Mouse (Mus musculus) G1E (cell line): ENCODE measurements around the gene Chpt1. TPM values are rescaled to one million over a fixed set of nuclear protein-coding genes. Genes with fewer than 3 reads are reported as not detected.
A peak's percentile ranks its signal among the peaks of the same experiment; 100 is the strongest.
"Not testable (repeated sequence)": the region's sequence is repeated elsewhere in the genome, so short reads cannot be mapped to it uniquely, and the experiment has no call there.

Experiments
- ATAC-seq: 2 replicates; pipeline ENCODE4 v1.8.0; 2016; ENCODE audit warnings: mild to moderate bottlenecking; ENCODE audit not compliant: insufficient number of reproducible peaks, poor library complexity, low FRiP score, severe bottlenecking; ENCODE audit errors: extremely low read depth
- DNase-seq: peaks from one replicate; pipeline ENCODE4 v3.0.0; 2012; ENCODE audit warnings: low spot score
- H3K27me3 ChIP-seq: 2 replicates; pipeline ENCODE4 v1.6.1; 2012; ENCODE audit warnings: mild to moderate bottlenecking, low read length, inconsistent platforms; ENCODE audit not compliant: insufficient read depth
- H3K36me3 ChIP-seq: replicated peaks from 2 replicates; pipeline ENCODE3; 2012; ENCODE audit warnings: mild to moderate bottlenecking, inconsistent platforms
- H3K4me1 ChIP-seq: 2 replicates; pipeline ENCODE4 v1.6.1; 2012; ENCODE audit warnings: low read depth, low read length, inconsistent platforms, mixed read lengths; ENCODE audit not compliant: insufficient read depth
- H3K4me3 ChIP-seq: 2 replicates; pipeline ENCODE4 v1.5.1; 2012; ENCODE audit warnings: low read depth, mild to moderate bottlenecking, inconsistent platforms, low read length, moderate library complexity, mixed read lengths
- H3K9me3 ChIP-seq: replicated peaks from 2 replicates; pipeline ENCODE4 v1.6.1; 2012; ENCODE audit warnings: inconsistent platforms
- CTCF ChIP-seq: IDR thresholded peaks from 2 replicates; pipeline ENCODE4 v1.5.1; 2012; ENCODE audit warnings: low read depth, low read length, inconsistent platforms, mixed read lengths
- GATA1 ChIP-seq: IDR thresholded peaks from 2 replicates; pipeline ENCODE4 v1.6.1; 2012; ENCODE audit warnings: borderline replicate concordance, low read length, inconsistent platforms, mixed read lengths
- GATA2 ChIP-seq: IDR thresholded peaks from 2 replicates; pipeline ENCODE4 v1.6.1; 2012; ENCODE audit warnings: low read depth, low read length, inconsistent platforms, borderline replicate concordance
- POLR2AphosphoS5 ChIP-seq: IDR thresholded peaks from 2 replicates; pipeline ENCODE4 v1.6.1; 2012; ENCODE audit warnings: low read depth, low read length, inconsistent platforms; ENCODE audit not compliant: insufficient replicate concordance
- TAL1 ChIP-seq: conservative IDR thresholded peaks from 2 replicates; pipeline ENCODE4 v1.6.1; 2012; ENCODE audit warnings: low read depth, low read length, inconsistent platforms, mixed read lengths
- polyA plus RNA-seq: library from polyadenylated mRNA; stranded (reverse); fragments of >175 nt; gene quantifications from 2 replicates; pipeline ENCODE4 v1.2.3, GENCODE M21; 2012
- total RNA-seq, 2 experiments: library from RNA; stranded (forward) in 1 of 2; stranded (reverse) in 1 of 2; fragments of 200-1000 nt in 1 of 2; fragments of >200 nt in 1 of 2; fragmentation: Nextera tagmentation in 1 of 2; gene quantifications; 2 replicates each; pipeline ENCODE4 v1.2.3; 2014 to 2017

The Chpt1 gene
- total and polyA plus RNA-seq, 3 experiments: 9.3 to 40.8 (median 11.4) TPM

DNA sequence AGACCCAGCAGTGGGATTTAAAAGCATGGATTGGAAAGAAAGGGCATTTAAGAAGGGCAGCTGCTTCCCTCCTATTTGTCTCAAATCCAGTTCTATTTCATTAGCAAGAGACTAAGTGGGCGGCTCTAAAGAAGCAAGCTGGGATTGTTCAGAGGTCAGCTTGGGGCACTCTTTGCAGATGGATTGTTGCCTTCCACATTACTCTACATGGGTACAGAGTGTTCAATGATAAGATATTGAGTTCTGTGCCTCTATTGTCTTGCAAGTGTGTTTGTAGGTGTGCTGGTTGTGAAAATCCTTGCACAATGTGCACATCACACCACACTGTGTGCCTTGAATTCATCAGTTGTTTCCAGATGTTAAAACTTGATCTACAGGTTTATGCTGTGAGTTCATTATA lies 19.3 kb upstream of the Chpt1 start:
- Histone ChIP-seq H3K36me3 (no peaks in the 10 kb centered on the region), H3K9me3 (no peaks in the 10 kb centered on the region), H3K4me1 (no peaks in the 10 kb centered on the region), H3K4me3 (no peak overlapping the region), H3K27me3 (no peaks in the 10 kb centered on the region; the same call in 1 of the 2 replicates)
- no peak for ATAC-seq
- TF ChIP-seq CTCF (no peak), GATA1 (no peak), TAL1 (no peak), POLR2AphosphoS5 (no peak)
- no peak for DNase-seq

GRCm38 (mm10) chr10:88522795-88523194 lies 18.9 kb upstream of the Chpt1 start:
- Histone ChIP-seq H3K4me1 (no peaks in the 10 kb centered on the region), H3K9me3 (no peaks in the 10 kb centered on the region), H3K36me3 (no peaks in the 10 kb centered on the region), H3K27me3 (no peaks in the 10 kb centered on the region; the same call in 1 of the 2 replicates), H3K4me3 (no peak overlapping the region)
- ATAC-seq: no peak
- DNase-seq: no peak
- TF ChIP-seq GATA1: no peak
- no peak for TF ChIP-seq CTCF
- no peak for TF ChIP-seq POLR2AphosphoS5
- TF ChIP-seq GATA2: no peak
- TF ChIP-seq TAL1: no peak

GRCm38 (mm10) chr10:88515049-88515448 lies 11.2 kb upstream of the Chpt1 start:
- not testable (repeated sequence) for H3K27me3 ChIP-seq, DNase-seq, H3K36me3 ChIP-seq, H3K9me3 ChIP-seq, ATAC-seq, H3K4me3 ChIP-seq
- H3K4me1 ChIP-seq: peaks cover 14% of the 10 kb centered on the region

- Histone ChIP-seq H3K4me3 (no peak overlapping the region), H3K4me1 (peaks cover 14% of the 10 kb centered on the region), H3K9me3 (no peaks in the 10 kb centered on the region), H3K27me3 (peaks cover 7% of the 10 kb centered on the region), H3K36me3 (no peaks in the 10 kb centered on the region)
- TF ChIP-seq TAL1 (no peak), CTCF (peak; percentile 62)
- DNase-seq (peak; percentile 26), ATAC-seq (peak; percentile 91)
Observed at GRCm38 (mm10) chr10:88514495-88514894, 10.6 kb upstream of the Chpt1 start.

- no peak overlapping the region for H3K4me3 ChIP-seq
- no peak for TF ChIP-seq CTCF
- no peak for DNase-seq
- H3K9me3 ChIP-seq: no peaks in the 10 kb centered on the region
- H3K4me1 ChIP-seq: peaks cover 14% of the 10 kb centered on the region
- ATAC-seq: no peak
- H3K27me3 ChIP-seq: peaks cover 7% of the 10 kb centered on the region; the same call in 1 of the 2 replicates
- H3K36me3 ChIP-seq: no peaks in the 10 kb centered on the region
Observed at GRCm38 (mm10) chr10:88513574-88514135, 9.8 kb upstream of the Chpt1 start.

GRCm38 (mm10) chr10:88511355-88511754 lies 7.5 kb upstream of the Chpt1 start:
- TF ChIP-seq GATA1 (no peak), TAL1 (no peak), CTCF (no peak), GATA2 (no peak), POLR2AphosphoS5 (no peak)
- H3K27me3 ChIP-seq: peaks cover 16% of the 10 kb centered on the region
- no peak for ATAC-seq
- H3K9me3 ChIP-seq: no peaks in the 10 kb centered on the region
- no peaks in the 10 kb centered on the region for H3K36me3 ChIP-seq
- no peak overlapping the region for H3K4me3 ChIP-seq
- no peak for DNase-seq
- peaks cover 14% of the 10 kb centered on the region for H3K4me1 ChIP-seq

DNA sequence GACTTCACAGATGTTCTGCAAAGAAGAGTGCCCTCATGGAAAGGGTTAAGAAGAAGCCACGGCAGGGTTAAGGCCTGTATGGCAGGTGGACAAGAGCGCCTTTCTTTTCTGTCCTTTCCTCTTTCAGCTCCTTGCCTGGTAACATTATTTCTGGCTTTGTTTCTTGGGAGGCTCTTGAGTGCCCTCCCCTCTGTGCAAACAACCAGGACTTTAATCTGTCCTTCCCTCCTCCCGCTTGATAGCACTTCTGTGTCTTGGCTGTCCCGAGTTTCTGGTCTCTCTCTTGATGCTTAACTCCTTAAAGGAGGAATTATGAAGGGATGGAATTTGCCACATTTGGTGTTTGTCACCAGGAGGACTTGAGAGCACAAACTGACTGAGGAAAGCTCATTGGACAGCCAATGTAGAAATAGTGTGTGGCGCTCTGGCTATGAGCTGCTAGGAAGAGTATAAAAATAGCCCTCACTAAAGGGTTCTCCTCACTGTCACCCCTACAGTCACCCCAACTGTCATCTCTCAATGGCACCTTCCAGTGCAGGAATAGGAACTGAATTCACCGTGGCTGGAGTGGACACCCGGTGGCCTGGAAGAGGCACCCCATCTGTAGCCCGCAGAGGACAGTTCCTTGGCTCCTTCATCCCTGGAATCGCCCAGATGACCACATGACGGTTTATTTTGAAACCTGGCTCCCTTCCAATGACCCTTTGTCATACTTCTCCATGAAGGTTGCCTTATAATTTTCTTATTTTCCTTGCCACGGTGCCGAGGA lies 6.8 kb upstream of the Chpt1 start:
- H3K27me3 ChIP-seq: peaks cover 16% of the 10 kb centered on the region
- no peak for ATAC-seq

More for the DNA sequence above, 6.8 kb upstream of the Chpt1 start:
- no peak for DNase-seq
- no peaks in the 10 kb centered on the region for H3K9me3 ChIP-seq
- peaks cover 14% of the 10 kb centered on the region for H3K4me1 ChIP-seq
- no peaks in the 10 kb centered on the region for H3K36me3 ChIP-seq
- TF ChIP-seq GATA1: no peak
- TF ChIP-seq POLR2AphosphoS5: no peak
- TF ChIP-seq CTCF: no peak
- TF ChIP-seq GATA2: no peak
- no peak for TF ChIP-seq TAL1
- no peak overlapping the region for H3K4me3 ChIP-seq
